Mouse (Mus musculus) CH12.LX (cell line): ENCODE results near the gene Itgb2. TPM values are rescaled to one million over a fixed set of nuclear protein-coding genes. Genes with fewer than 3 reads are reported as not detected.
A peak's percentile ranks its signal among the peaks of the same experiment; 100 is the strongest.

Experiments used
- DNase-seq: peaks from one replicate; pipeline ENCODE4 v3.0.0-alpha.2; 2013; ENCODE audit errors: extremely low read depth
- H3K27ac ChIP-seq: 2 replicates; pipeline ENCODE4 v1.5.1; 2012; ENCODE audit warnings: low read depth, mild to moderate bottlenecking, control low read depth, moderate library complexity; ENCODE audit not compliant: insufficient read depth
- H3K27me3 ChIP-seq: replicated peaks from 2 replicates; pipeline ENCODE3; 2012; ENCODE audit warnings: inconsistent platforms
- H3K36me3 ChIP-seq, 2 experiments: replicated peaks in 1 of 2; 2 replicates each; pipeline versions ENCODE3 to v1.6.1; 2012; ENCODE audit warnings: inconsistent platforms in 1 of 2, low read length in 1 of 2, mild to moderate bottlenecking in 1 of 2, mixed read lengths in 1 of 2, moderate library complexity in 1 of 2; ENCODE audit not compliant: control insufficient read depth in 1 of 2, insufficient read depth in 1 of 2
- H3K4me1 ChIP-seq, 2 experiments: 2 replicates each; pipeline ENCODE4 v1.6.1; 2012; ENCODE audit warnings: inconsistent platforms in 1 of 2, moderate library complexity in 1 of 2; ENCODE audit not compliant: insufficient read depth in 2 of 2, control insufficient read depth in 1 of 2
- H3K4me2 ChIP-seq: 2 replicates; pipeline ENCODE4 v1.6.1; 2012; ENCODE audit warnings: low read depth, mild to moderate bottlenecking, control low read depth; ENCODE audit not compliant: poor library complexity, insufficient read depth, severe bottlenecking
- H3K4me3 ChIP-seq, 3 experiments: fragments of 150-350 bp in 1 of 3; sonication (generic) in 1 of 3; replicated peaks in 1 of 3; 2 replicates each; pipeline versions ENCODE3 to v1.5.1; 2011 to 2012; ENCODE audit warnings: low read depth in 2 of 3, low read length in 2 of 3, mild to moderate bottlenecking in 2 of 3, moderate library complexity in 2 of 3, control low read depth in 1 of 3, improper control_type of control experiment in 1 of 3, inconsistent platforms in 1 of 3, mixed read lengths in 1 of 3; ENCODE audit not compliant: poor library complexity in 1 of 3
- H3K79me2 ChIP-seq: replicated peaks from 2 replicates; pipeline ENCODE4 v1.6.1; 2012; ENCODE audit warnings: mild to moderate bottlenecking, moderate library complexity; ENCODE audit not compliant: control insufficient read depth, poor library complexity, insufficient read depth, severe bottlenecking; ENCODE audit errors: extremely low read depth
- H3K9ac ChIP-seq: 2 replicates; pipeline ENCODE4 v1.6.1; 2012; ENCODE audit warnings: low read depth, mild to moderate bottlenecking, control low read depth, moderate library complexity; ENCODE audit not compliant: insufficient read depth
- H3K9me3 ChIP-seq: replicated peaks from 2 replicates; pipeline ENCODE3; 2012; ENCODE audit warnings: low read length, inconsistent platforms, mixed read lengths
- BHLHE40 ChIP-seq: IDR thresholded peaks from 2 replicates; pipeline ENCODE4 v1.6.1; 2011; ENCODE audit warnings: mild to moderate bottlenecking, low read depth, low read length, improper control_type of control experiment
- CHD1 ChIP-seq: IDR thresholded peaks from 2 replicates; pipeline ENCODE4 v1.6.1; 2012; ENCODE audit warnings: low read depth, low read length, improper control_type of control experiment, inconsistent platforms
- CTCF ChIP-seq, 2 experiments: IDR thresholded peaks in 1 of 2; conservative IDR thresholded peaks in 1 of 2; 2 replicates each; pipeline ENCODE4 v1.5.1; 2011 to 2012; ENCODE audit warnings: low read depth in 2 of 2, low read length in 2 of 2, improper control_type of control experiment in 1 of 2, inconsistent platforms in 1 of 2, mild to moderate bottlenecking in 1 of 2, moderate library complexity in 1 of 2
- E2F4 ChIP-seq: IDR thresholded peaks from 2 replicates; pipeline ENCODE4 v1.6.1; 2011; ENCODE audit warnings: low read depth, low read length, improper control_type of control experiment; ENCODE audit not compliant: insufficient replicate concordance
- EP300 ChIP-seq: IDR thresholded peaks from 2 replicates; pipeline ENCODE4 v1.6.1; 2011; ENCODE audit warnings: low read length, improper control_type of control experiment
- IRF4 ChIP-seq: IDR thresholded peaks from 2 replicates; pipeline ENCODE4 v1.6.1; 2014; ENCODE audit warnings: low read depth, mild to moderate bottlenecking, inconsistent platforms, low read length, improper control_type of control experiment
- JUND ChIP-seq: conservative IDR thresholded peaks from 2 replicates; pipeline ENCODE4 v1.6.1; 2011; ENCODE audit warnings: low read depth, low read length, improper control_type of control experiment
- MAFK ChIP-seq: IDR thresholded peaks from 2 replicates; pipeline ENCODE4 v1.6.1; 2011; ENCODE audit warnings: low read length, improper control_type of control experiment; ENCODE audit not compliant: insufficient replicate concordance
- MXI1 ChIP-seq: IDR thresholded peaks from 2 replicates; pipeline ENCODE4 v1.6.1; 2011; ENCODE audit warnings: mild to moderate bottlenecking, low read depth, low read length, improper control_type of control experiment
- MYC ChIP-seq: IDR thresholded peaks from 2 replicates; pipeline ENCODE4 v1.6.1; 2011; ENCODE audit warnings: low read depth, mild to moderate bottlenecking, improper control_type of control experiment, low read length
- NELFE ChIP-seq: IDR thresholded peaks from 2 replicates; pipeline ENCODE4 v1.6.1; 2011; ENCODE audit warnings: low read depth, low read length, improper control_type of control experiment
- POLR2A ChIP-seq: IDR thresholded peaks from 2 replicates; pipeline ENCODE4 v1.6.1; 2011; ENCODE audit warnings: low read depth, mild to moderate bottlenecking, improper control_type of control experiment, low read length
- POLR2AphosphoS2 ChIP-seq: IDR thresholded peaks from 2 replicates; pipeline ENCODE4 v1.6.1; 2011; ENCODE audit warnings: low read depth, low read length, improper control_type of control experiment
- RCOR1 ChIP-seq: conservative IDR thresholded peaks from 2 replicates; pipeline ENCODE4 v1.6.1; 2012; ENCODE audit warnings: low read depth, mild to moderate bottlenecking, inconsistent platforms, low read length, improper control_type of control experiment
- TBP ChIP-seq: conservative IDR thresholded peaks from 2 replicates; pipeline ENCODE4 v1.6.1; 2011; ENCODE audit warnings: low read depth, low read length, improper control_type of control experiment
- USF1 ChIP-seq: IDR thresholded peaks from 2 replicates; pipeline ENCODE4 v1.6.1; 2014; ENCODE audit warnings: low read depth, mild to moderate bottlenecking, inconsistent platforms, low read length, improper control_type of control experiment
- ZKSCAN1 ChIP-seq: IDR thresholded peaks from 2 replicates; pipeline ENCODE4 v1.6.1; 2012; ENCODE audit warnings: low read depth, inconsistent platforms, low read length, improper control_type of control experiment, borderline replicate concordance
- ZMIZ1 ChIP-seq: IDR thresholded peaks from 2 replicates; pipeline ENCODE4 v1.6.1; 2012; ENCODE audit warnings: low read depth, mild to moderate bottlenecking, inconsistent platforms, low read length, improper control_type of control experiment
- dilution Hi-C: fragments of 300-500 bp; cut with MboI; formaldehyde crosslinking; loops from 2 replicates; pipeline ENCODE4 v1.14.3; 2020; ENCODE audit warnings: low sequenced_read_pairs; ENCODE audit not compliant: extremely low pct_unique_long_range_greater_than_20kb, extremely low pct_ligation_motif_present
- in situ Hi-C: fragments of 300-500 bp; cut with MboI; formaldehyde crosslinking; loops from 3 replicates; pipeline ENCODE4 v1.14.3; 2019; ENCODE audit warnings: low sequenced_read_pairs, low pct_ligation_motif_present, low pct_unique_long_range_greater_than_20kb, mixed read lengths
- polyA plus RNA-seq: library from polyadenylated mRNA; unstranded; fragments of >175 nt; gene quantifications from 2 replicates; pipeline ENCODE4 v1.2.1, GENCODE M21; 2012; ENCODE audit warnings: low read depth; ENCODE audit not compliant: insufficient read length
- total RNA-seq, 2 experiments: library from RNA; depleted of rRNA; stranded (reverse); fragments of 300-350 nt in 1 of 2; fragments of >200 nt in 1 of 2; gene quantifications; 2 replicates each; pipeline ENCODE4 v1.2.3; 2012 to 2014

Itgb2 gene
- total and polyA plus RNA-seq, 3 experiments, result 32.6 to 54.1 (median 40.2) TPM

- Histone ChIP-seq H3K4me2 (no peak overlapping the region), H3K4me3 (no peak overlapping the region), H3K27ac (no peak overlapping the region), H3K27me3 (no peaks in the 10 kb centered on the region), H3K9me3 (peaks cover under 1% of the 10 kb centered on the region), H3K36me3 (peaks cover 29 to 47% of the 10 kb centered on the region in 2 experiments), H3K9ac (no peak overlapping the region), H3K4me1 (peaks cover 0 to 25% of the 10 kb centered on the region in 2 experiments; a peak in 2 of 4 replicates), H3K79me2 (no peaks in the 10 kb centered on the region)
- in situ Hi-C loops, result loop anchor here (25.0 kb wide), 1 partner anchor 347 kb away; no protein-coding TSS in a partner anchor
- DNase-seq, result no peak
- dilution Hi-C loops, result no loop called here
- no peak for TF ChIP-seq CHD1
- TF ChIP-seq RCOR1, result no peak
- TF ChIP-seq JUND, result no peak
- no peak for TF ChIP-seq USF1
- TF ChIP-seq EP300, result no peak
- TF ChIP-seq MAFK, result no peak
- TF ChIP-seq TBP, result no peak
These were observed 45.7 kb upstream of the Itgb2 start for GRCm38 (mm10) chr10:77484205-77484935.

GRCm38 (mm10) chr10:77485786-77486185, 44.3 kb upstream of the Itgb2 start:
- dilution Hi-C loops, result no loop called here

GRCm38 (mm10) chr10:77488168-77488567, 41.9 kb upstream of the Itgb2 start:
- Histone ChIP-seq H3K4me3 (no peak overlapping the region), H3K9ac (no peak overlapping the region), H3K27me3 (no peaks in the 10 kb centered on the region), H3K36me3 (peaks cover 55 to 78% of the 10 kb centered on the region in 2 experiments), H3K4me2 (no peak overlapping the region), H3K27ac (no peak overlapping the region), H3K4me1 (no peaks in the 10 kb centered on the region), H3K9me3 (peaks cover 6% of the 10 kb centered on the region), H3K79me2 (no peaks in the 10 kb centered on the region)
- TF ChIP-seq ZKSCAN1 (no peak), ZMIZ1 (no peak), IRF4 (no peak), NELFE (no peak), JUND (no peak), CTCF (conservative IDR thresholded peaks at IDR 0.05 in 1 of 2, IDR thresholded peaks at IDR 0.05 in 1 of 2; ENCODE audit: low read depth in 2 of 2, low read length in 2 of 2) (no peak), MYC (no peak), MXI1 (no peak), POLR2A (no peak), MAFK (no peak)
- no peak for DNase-seq
- in situ Hi-C loops (loop anchor here (25.0 kb wide), 1 partner anchor 351 kb away; no protein-coding TSS in a partner anchor), dilution Hi-C loops (no loop called here)

More at GRCm38 (mm10) chr10:77485786-77486185, 44.3 kb upstream of the Itgb2 start:
- TF ChIP-seq E2F4 (no peak), POLR2AphosphoS2 (0 out of 2 replicates have a peak, but pooled peaks have one; percentile 33), BHLHE40 (0 out of 2 replicates have a peak, but pooled peaks have one; percentile 8)
- TF ChIP-seq, all 38 proteins: peak for 2
- Histone ChIP-seq H3K27ac (no peak overlapping the region), H3K36me3 (peaks cover 41 to 60% of the 10 kb centered on the region in 2 experiments), H3K4me1 (peaks cover 0 to 17% of the 10 kb centered on the region in 2 experiments; a peak in 2 of 4 replicates), H3K9ac (no peak overlapping the region), H3K27me3 (no peaks in the 10 kb centered on the region), H3K4me2 (no peak overlapping the region), H3K79me2 (no peaks in the 10 kb centered on the region), H3K9me3 (peaks cover 3% of the 10 kb centered on the region), H3K4me3 (no peak overlapping the region)
- DNase-seq, result no peak
- in situ Hi-C loops, result loop anchor here (25.0 kb wide), 1 partner anchor 348 kb away; no protein-coding TSS in a partner anchor
